Mouse (Mus musculus): ENCODE results near the gene Bcar3. TPM values are rescaled to one million over a fixed set of nuclear protein-coding genes. Genes with fewer than 3 reads are reported as not detected.
"Not testable (repeated sequence)": the region's sequence is repeated elsewhere in the genome, so short reads cannot be mapped to it uniquely, and the experiment has no call there.

Gene Bcar3
- polyA plus RNA-seq, 1 experiment from 2014 or later, result 4.8 TPM

GRCm38 (mm10) chr3:122272565-122272964 is 21.4 kb upstream of the Bcar3 start:
- not testable (repeated sequence) for H3K27ac ChIP-seq (replicated peaks); H3K9ac ChIP-seq; ATAC-seq (ENCODE audit: extremely low read depth, insufficient number of reproducible peaks, low FRiP score, low TSS enrichment); H3K27me3 ChIP-seq (replicated peaks); H3K4me3 ChIP-seq; H3K9me3 ChIP-seq; H3K4me2 ChIP-seq
- 92% methylated on average over 1 of the region's 1 CpGs for WGBS
- Histone ChIP-seq H3K36me3 (peaks cover 25% of the 10 kb centered on the region), H3K4me1 (peaks cover 27% of the 10 kb centered on the region)

GRCm38 (mm10) chr3:122273407-122274240 is 20.3 kb upstream of the Bcar3 start:
- Histone ChIP-seq H3K27me3 (replicated peaks) (no peaks in the 10 kb centered on the region), H3K4me1 (peaks cover 36% of the 10 kb centered on the region), H3K9ac (peak overlapping the region; percentile 78), H3K4me3 (peak overlapping the region; percentile 91), H3K4me2 (peak overlapping the region; percentile 86), H3K36me3 (peaks cover 35% of the 10 kb centered on the region), H3K27ac (replicated peaks) (0 out of 2 replicates have a peak overlapping the region, but pooled peaks have one; percentile 43), H3K9me3 (no peaks in the 10 kb centered on the region)
- WGBS, result 13% methylated on average over 19 of the region's 20 CpGs
- no peak for ATAC-seq (ENCODE audit: extremely low read depth, insufficient number of reproducible peaks, low FRiP score, low TSS enrichment)

DNA sequence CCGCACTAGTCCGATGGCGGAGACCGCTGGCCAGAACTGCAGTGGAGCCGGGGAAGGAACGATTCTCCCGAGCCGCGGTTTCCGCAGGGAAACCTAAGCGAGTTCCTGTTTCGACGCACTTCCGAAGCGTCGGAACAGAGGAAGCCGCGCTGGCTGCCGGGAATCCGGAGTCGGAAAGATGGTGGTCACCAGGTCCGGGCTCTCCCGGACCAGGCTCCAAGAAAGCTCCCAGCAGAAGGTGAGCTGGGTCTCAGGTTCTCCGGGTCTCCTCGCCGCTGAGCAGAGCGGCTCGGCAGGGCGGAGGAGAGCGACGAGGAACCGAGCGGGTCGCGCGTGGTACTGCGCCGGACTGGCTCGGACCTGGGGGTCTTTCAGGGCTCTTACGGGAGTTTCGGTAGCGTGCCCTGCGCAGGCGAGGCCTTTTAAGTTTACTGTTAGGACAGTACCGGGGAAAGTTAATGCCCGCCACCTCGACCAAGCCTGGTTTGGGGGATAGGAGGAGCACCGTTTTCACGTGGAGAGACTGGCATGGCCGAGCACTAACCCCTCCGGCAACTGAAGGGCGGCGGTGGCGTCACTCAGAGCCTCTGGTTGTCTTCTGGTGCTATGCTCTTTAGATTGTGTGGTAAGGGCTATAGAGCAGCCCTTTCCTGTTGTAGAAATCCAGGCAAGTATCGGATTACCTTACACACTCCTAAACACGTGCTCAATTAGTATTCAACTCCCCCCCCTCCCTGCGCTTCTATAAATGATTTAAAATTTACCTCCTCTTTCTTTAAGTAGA is 19.5 kb upstream of the Bcar3 start, which contains the start of gene Dnttip2:
TSS of gene Dnttip2 (plus strand) at position 148 of the 784 bp plus-strand sequence.
- H3K36me3 ChIP-seq, result peaks cover 43% of the 10 kb centered on the region
- WGBS, result under 1% methylated on average over 57 of the region's 57 CpGs
- H3K4me3 ChIP-seq, result peak within 1 kb of the TSS; percentile 91
- no peaks in the 10 kb centered on the region for H3K9me3 ChIP-seq
- H3K9ac ChIP-seq, result peak within 1 kb of the TSS; percentile 98
- peak within 1 kb of the TSS; percentile 73 for H3K27ac ChIP-seq (replicated peaks)
- ATAC-seq (ENCODE audit: extremely low read depth, insufficient number of reproducible peaks, low FRiP score, low TSS enrichment), result peak; percentile 85
- H3K4me1 ChIP-seq, result peaks cover 36% of the 10 kb centered on the region
- H3K4me2 ChIP-seq, result peak within 1 kb of the TSS; percentile 86
- no peaks in the 10 kb centered on the region for H3K27me3 ChIP-seq (replicated peaks)

DNA sequence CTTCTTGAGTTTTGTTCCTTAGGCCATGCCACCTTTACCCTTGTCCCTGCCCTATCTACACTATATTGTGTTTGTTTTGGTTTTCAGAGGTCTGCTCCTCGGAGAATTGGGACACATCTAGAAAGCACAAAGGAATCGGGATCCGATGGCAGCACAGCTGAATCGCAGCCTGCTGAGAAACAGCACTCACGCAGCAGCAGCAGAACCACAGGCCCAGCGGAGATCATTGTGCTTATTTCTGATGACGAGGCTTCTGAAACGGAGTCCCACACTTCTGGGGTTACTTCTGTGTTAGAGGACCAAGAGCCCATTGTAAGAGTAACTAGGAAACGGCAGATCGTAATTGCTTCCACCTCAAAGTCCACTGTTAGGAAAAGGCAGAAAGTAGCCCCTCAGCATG is 18.8 kb upstream of the Bcar3 start:
- Histone ChIP-seq H3K27me3 (replicated peaks) (no peaks in the 10 kb centered on the region), H3K9ac (peak overlapping the region; percentile 98), H3K36me3 (peaks cover 50% of the 10 kb centered on the region), H3K9me3 (no peaks in the 10 kb centered on the region), H3K4me2 (peak overlapping the region; percentile 86), H3K4me3 (peak overlapping the region; percentile 91), H3K4me1 (peaks cover 36% of the 10 kb centered on the region), H3K27ac (replicated peaks) (no peak overlapping the region)
- WGBS, result 74% methylated on average over 10 of the region's 10 CpGs
- no peak for ATAC-seq (ENCODE audit: extremely low read depth, insufficient number of reproducible peaks, low FRiP score, low TSS enrichment)

DNA sequence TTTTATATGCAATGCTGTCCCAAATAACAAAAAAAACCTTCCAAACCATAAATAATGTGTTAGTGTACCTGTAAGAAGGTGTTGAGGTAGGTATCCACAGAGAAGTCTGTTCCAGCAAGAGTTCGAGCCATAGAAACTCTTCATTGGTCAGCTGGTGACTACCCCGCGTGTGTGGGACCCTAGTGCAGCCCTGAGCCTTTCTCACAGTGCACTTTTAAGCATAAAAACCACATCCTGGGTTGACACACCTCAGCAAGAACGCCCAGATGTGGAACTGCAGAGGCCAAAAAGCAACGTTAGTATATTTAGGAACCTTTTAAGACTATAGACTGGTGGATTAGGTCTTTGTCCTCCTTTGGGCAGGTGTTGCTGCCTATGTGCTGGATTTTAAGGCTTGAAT is 6.7 kb upstream of the Bcar3 start:
- Histone ChIP-seq H3K27ac (replicated peaks) (no peak overlapping the region), H3K27me3 (replicated peaks) (no peaks in the 10 kb centered on the region), H3K36me3 (peaks cover 38% of the 10 kb centered on the region), H3K9ac (no peak overlapping the region), H3K4me1 (peaks cover 17% of the 10 kb centered on the region), H3K4me2 (no peak overlapping the region), H3K9me3 (no peaks in the 10 kb centered on the region), H3K4me3 (no peak overlapping the region)
- ATAC-seq (ENCODE audit: extremely low read depth, insufficient number of reproducible peaks, low FRiP score, low TSS enrichment), result no peak
- WGBS, result 72% methylated on average over 5 of the region's 5 CpGs

GRCm38 (mm10) chr3:122288613-122289195 is 5.2 kb upstream of the Bcar3 start:
- H3K9me3 ChIP-seq, result no peaks in the 10 kb centered on the region
- H3K27ac ChIP-seq (replicated peaks), result no peak overlapping the region
- peaks cover 22% of the 10 kb centered on the region for H3K36me3 ChIP-seq
- WGBS, result 79% methylated on average over 5 of the region's 5 CpGs
- no peak overlapping the region for H3K9ac ChIP-seq
- ATAC-seq (ENCODE audit: extremely low read depth, insufficient number of reproducible peaks, low FRiP score, low TSS enrichment), result no peak
- H3K4me1 ChIP-seq, result peaks cover 21% of the 10 kb centered on the region
- no peaks in the 10 kb centered on the region for H3K27me3 ChIP-seq (replicated peaks)
- no peak overlapping the region for H3K4me3 ChIP-seq
- no peak overlapping the region for H3K4me2 ChIP-seq

DNA sequence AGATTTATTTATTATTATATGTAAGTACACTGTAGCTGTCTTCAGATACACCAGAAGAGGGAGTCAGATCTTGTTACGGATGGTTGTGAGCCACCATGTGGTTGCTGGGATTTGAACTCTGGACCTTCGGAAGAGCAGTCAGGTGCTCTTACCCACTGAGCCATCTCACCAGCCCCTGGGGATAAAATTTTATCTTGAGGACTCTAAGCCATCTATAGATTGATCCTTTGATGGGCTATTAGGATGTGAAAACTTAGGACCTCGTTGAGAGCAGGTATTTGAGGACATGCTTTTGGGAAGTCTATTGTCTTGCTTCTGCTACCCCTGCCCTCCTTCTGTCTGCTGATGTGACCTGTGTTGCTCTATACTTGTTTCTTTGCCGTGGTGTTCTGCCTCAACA is 4.6 kb upstream of the Bcar3 start:
- not testable (repeated sequence) for H3K9me3 ChIP-seq; H3K27me3 ChIP-seq (replicated peaks); H3K4me2 ChIP-seq; H3K4me3 ChIP-seq; H3K27ac ChIP-seq (replicated peaks); ATAC-seq (ENCODE audit: extremely low read depth, insufficient number of reproducible peaks, low FRiP score, low TSS enrichment); H3K9ac ChIP-seq
- H3K36me3 ChIP-seq, result peaks cover 16% of the 10 kb centered on the region
- 68% methylated on average over 4 of the region's 4 CpGs for WGBS
- peaks cover 24% of the 10 kb centered on the region for H3K4me1 ChIP-seq

- Histone ChIP-seq H3K9ac (no peak overlapping the region), H3K27ac (replicated peaks) (peak overlapping the region; percentile 94), H3K4me3 (no peak overlapping the region), H3K4me1 (peaks cover 33% of the 10 kb centered on the region), H3K27me3 (replicated peaks) (no peaks in the 10 kb centered on the region), H3K4me2 (no peak overlapping the region), H3K9me3 (no peaks in the 10 kb centered on the region), H3K36me3 (peaks cover 4% of the 10 kb centered on the region)
- ATAC-seq (ENCODE audit: extremely low read depth, insufficient number of reproducible peaks, low FRiP score, low TSS enrichment), result no peak
- WGBS, result 59% methylated on average over 7 of the region's 7 CpGs
These were observed 3.2 kb upstream of the Bcar3 start for GRCm38 (mm10) chr3:122290696-122291095.

GRCm38 (mm10) chr3:122291828-122292227 is 2.1 kb upstream of the Bcar3 start:
- ATAC-seq (ENCODE audit: extremely low read depth, insufficient number of reproducible peaks, low FRiP score, low TSS enrichment), result no peak
- Histone ChIP-seq H3K9ac (peak overlapping the region; percentile 94), H3K27me3 (replicated peaks) (no peaks in the 10 kb centered on the region; the same call in 1 of the 2 replicates), H3K36me3 (no peaks in the 10 kb centered on the region), H3K4me3 (peak overlapping the region; percentile 90), H3K4me1 (peaks cover 34% of the 10 kb centered on the region), H3K9me3 (no peaks in the 10 kb centered on the region), H3K27ac (replicated peaks) (peak overlapping the region; percentile 94), H3K4me2 (peak overlapping the region; percentile 79)
- 30% methylated on average over 12 of the region's 12 CpGs for WGBS

- Histone ChIP-seq H3K36me3 (no peaks in the 10 kb centered on the region), H3K4me1 (peaks cover 34% of the 10 kb centered on the region), H3K4me2 (peak overlapping the region; percentile 79), H3K4me3 (peak overlapping the region; percentile 90), H3K9ac (peak overlapping the region; percentile 94), H3K27ac (replicated peaks) (peak overlapping the region; percentile 94), H3K9me3 (no peaks in the 10 kb centered on the region), H3K27me3 (replicated peaks) (peaks cover 3% of the 10 kb centered on the region; the same call in 1 of the 2 replicates)
- 6% methylated on average over 53 of the region's 54 CpGs for WGBS
- peak; percentile 74 for ATAC-seq (ENCODE audit: extremely low read depth, insufficient number of reproducible peaks, low FRiP score, low TSS enrichment)
These were observed 1.4 kb upstream of the Bcar3 start for GRCm38 (mm10) chr3:122292300-122293222.
